ENCODE assay signal across 20 mouse cellular contexts in the genomic region with DNA sequence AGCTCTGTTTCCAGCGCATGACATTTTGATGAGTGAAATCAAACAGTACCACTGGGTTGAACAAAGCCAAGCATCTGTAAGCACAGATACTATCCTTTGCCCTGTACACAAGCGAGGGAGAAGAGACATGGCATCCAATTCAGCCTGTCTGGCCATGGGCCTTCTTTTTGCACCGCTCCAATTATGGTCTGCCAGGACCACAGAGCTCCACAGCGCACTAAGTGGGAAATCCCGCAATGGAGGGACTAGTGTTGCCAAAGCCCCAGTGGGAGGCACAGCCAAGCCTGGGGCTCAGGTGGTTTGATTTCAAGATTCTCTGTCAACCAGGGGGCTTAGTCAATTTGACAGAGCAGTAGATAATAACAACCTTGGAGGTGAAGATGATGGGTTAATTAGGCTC. TPM values are rescaled to one million over a fixed set of nuclear protein-coding genes. Genes with fewer than 3 reads are reported as not detected.
"Had no signal": no experiment of that assay in that cellular context is flagged by ENCODE, and none has a peak within 500 bp of the region (broad histone marks: within the 10 kb centered on the region; RNA-seq: fewer than 3 reads in every experiment).

No protein-coding gene starts in this region.

- DNase-seq: layer of hippocampus, adult 9-11 months; liver; lung, adult 18-20 months; lung, postnatal 10 days; lung, postnatal 36 days; thymus, adult 18-20 months; thymus, postnatal 36 days had no signal

- ATAC-seq: liver, embryonic 12.5 days; midbrain, embryonic 13.5 days; midbrain, embryonic 16.5 days had no signal

- H3K4me1 ChIP-seq: limb, embryonic 13.5 days; megakaryocyte, embryonic 14.5 days; midbrain, embryonic 10.5 days had no signal

- H3K27me3 ChIP-seq: liver, embryonic 15.5 days; midbrain, embryonic 13.5 days; neural tube, embryonic 13.5 days had no signal

- H3K9ac ChIP-seq: limb, embryonic 13.5 days; liver, embryonic 12.5 days; liver, embryonic 15.5 days; lung, embryonic 15.5 days; midbrain, embryonic 13.5 days; neural tube, embryonic 13.5 days had no signal

- H3K27ac ChIP-seq: kidney, postnatal 0 days; layer of hippocampus, adult 2 months; limb, embryonic 13.5 days; liver, embryonic 12.5 days; liver, embryonic 15.5 days; lung, embryonic 15.5 days; midbrain, embryonic 10.5 days; midbrain, embryonic 13.5 days; neural tube, embryonic 13.5 days had no signal

- H3K4me3 ChIP-seq: layer of hippocampus, adult 2 months; limb, embryonic 13.5 days; liver, embryonic 12.5 days; liver, embryonic 15.5 days; lung, embryonic 15.5 days; megakaryocyte, embryonic 14.5 days; midbrain, embryonic 10.5 days; midbrain, embryonic 13.5 days; myocyte; neural tube, embryonic 13.5 days had no signal

- H3K36me3 ChIP-seq: liver, embryonic 12.5 days; liver, embryonic 15.5 days; lung, embryonic 15.5 days had no signal

RNA-seq across cellular contexts. Expression of gene Ntn4, which starts 9.1 kb away (rescaled TPM):
- total RNA-seq: neutrophil, adult 5-6 weeks had no signal
